Mouse (Mus musculus) embryonic facial prominence, embryonic 13.5 days (tissue): ENCODE results near the gene Ccdc57. TPM values are rescaled to one million over a fixed set of nuclear protein-coding genes. Genes with fewer than 3 reads are reported as not detected.
"Not testable (repeated sequence)": the region's sequence is repeated elsewhere in the genome, so short reads cannot be mapped to it uniquely, and the experiment has no call there.

Experiments used
- ATAC-seq: fragments of 200-750 bp; cut with Nextera tagmentation; 2 replicates; pipeline ENCODE4 v1.8.0; 2017; ENCODE audit warnings: low read depth; ENCODE audit not compliant: insufficient number of reproducible peaks, insufficient read depth, low FRiP score, low TSS enrichment
- H3K27ac ChIP-seq: fragments of 300-500 bp; sonication (generic); 2 replicates; pipeline ENCODE4 v1.5.1; 2015; ENCODE audit warnings: moderate library complexity, mild to moderate bottlenecking, inconsistent platforms
- H3K27me3 ChIP-seq: fragments of 300-500 bp; sonication (generic); 2 replicates; pipeline ENCODE4 v1.6.1; 2015; ENCODE audit warnings: mild to moderate bottlenecking, inconsistent platforms
- H3K36me3 ChIP-seq: fragments of 300-500 bp; sonication (generic); 2 replicates; pipeline ENCODE4 v1.6.1; 2015; ENCODE audit warnings: mild to moderate bottlenecking, inconsistent platforms
- H3K4me1 ChIP-seq: fragments of 300-500 bp; sonication (generic); 2 replicates; pipeline ENCODE4 v1.6.1; 2015; ENCODE audit warnings: inconsistent platforms
- H3K4me2 ChIP-seq: fragments of 300-500 bp; sonication (generic); 2 replicates; pipeline ENCODE4 v1.6.1; 2015; ENCODE audit warnings: moderate library complexity, mild to moderate bottlenecking, inconsistent platforms
- H3K4me3 ChIP-seq: fragments of 300-500 bp; sonication (generic); 2 replicates; pipeline ENCODE4 v1.5.1; 2015; ENCODE audit warnings: mild to moderate bottlenecking, inconsistent platforms
- H3K9ac ChIP-seq: fragments of 300-500 bp; sonication (generic); 2 replicates; pipeline ENCODE4 v1.6.1; 2015; ENCODE audit warnings: mild to moderate bottlenecking, inconsistent platforms
- H3K9me3 ChIP-seq: fragments of 300-500 bp; sonication (generic); 2 replicates; pipeline ENCODE4 v1.6.1; 2016; ENCODE audit warnings: inconsistent platforms
- WGBS: fragments of 180-500 bp; shearing (Covaris S2); methylation state at CpG from one replicate; pipeline ENCODE4 v1.1.7; 2015; ENCODE audit warnings: mixed read lengths; 5-methylcytosine and 5-hydroxymethylcytosine counted together
- polyA plus RNA-seq: library from polyadenylated mRNA; unstranded; fragments of >200 nt; fragmentation: Nextera tagmentation; extraction: Ambion mirVana; gene quantifications from 2 replicates; pipeline ENCODE4 v1.2.1, GENCODE M21; 2015

The Ccdc57 gene
- polyA plus RNA-seq, 1 experiment from 2014 or later: 6.1 TPM

- 72% methylated on average over 1 of the region's 1 CpGs for WGBS
Observed at GRCm38 (mm10) chr11:120865816-120866215, 66.9 kb downstream of the Ccdc57 start.

GRCm38 (mm10) chr11:120862819-120863218 lies 69.9 kb downstream of the Ccdc57 start:
- H3K9ac ChIP-seq: no peak overlapping the region
- peaks cover 38% of the 10 kb centered on the region for H3K36me3 ChIP-seq
- no peak overlapping the region for H3K4me3 ChIP-seq
- WGBS: 86% methylated on average over 10 of the region's 10 CpGs
- H3K4me1 ChIP-seq: peaks cover 7% of the 10 kb centered on the region
- H3K27me3 ChIP-seq: no peaks in the 10 kb centered on the region
- no peaks in the 10 kb centered on the region for H3K9me3 ChIP-seq
- no peak overlapping the region for H3K4me2 ChIP-seq
- ATAC-seq: no peak
- H3K27ac ChIP-seq: no peak overlapping the region

More at GRCm38 (mm10) chr11:120865816-120866215, 66.9 kb downstream of the Ccdc57 start:
- no peak for ATAC-seq
- H3K27ac ChIP-seq: no peak overlapping the region
- no peaks in the 10 kb centered on the region for H3K27me3 ChIP-seq
- no peak overlapping the region for H3K4me3 ChIP-seq
- no peak overlapping the region for H3K9ac ChIP-seq
- peaks cover 7% of the 10 kb centered on the region for H3K4me1 ChIP-seq
- H3K36me3 ChIP-seq: peaks cover 19% of the 10 kb centered on the region
- H3K4me2 ChIP-seq: no peak overlapping the region
- H3K9me3 ChIP-seq: no peaks in the 10 kb centered on the region

GRCm38 (mm10) chr11:120855938-120856337 lies 76.7 kb downstream of the Ccdc57 start:
- not testable (repeated sequence) for H3K9ac ChIP-seq, H3K27me3 ChIP-seq, ATAC-seq, H3K27ac ChIP-seq, H3K4me1 ChIP-seq, H3K4me2 ChIP-seq, H3K9me3 ChIP-seq, H3K4me3 ChIP-seq
- 94% methylated on average over 3 of the region's 3 CpGs for WGBS
- peaks cover 44% of the 10 kb centered on the region for H3K36me3 ChIP-seq

- WGBS: 58% methylated on average over 4 of the region's 4 CpGs
- no peak for ATAC-seq
- no peak overlapping the region for H3K4me3 ChIP-seq
- H3K9me3 ChIP-seq: no peaks in the 10 kb centered on the region
- peak overlapping the region; percentile 29 for H3K27ac ChIP-seq
- H3K36me3 ChIP-seq: peaks cover 29% of the 10 kb centered on the region
- H3K4me1 ChIP-seq: no peaks in the 10 kb centered on the region
- no peak overlapping the region for H3K4me2 ChIP-seq
- no peaks in the 10 kb centered on the region for H3K27me3 ChIP-seq
- H3K9ac ChIP-seq: no peak overlapping the region
Observed at GRCm38 (mm10) chr11:120853788-120854187, 78.9 kb downstream of the Ccdc57 start.

- ATAC-seq: no peak
- WGBS: 91% methylated on average over 4 of the region's 4 CpGs
- Histone ChIP-seq H3K4me1 (no peaks in the 10 kb centered on the region), H3K4me2 (no peak overlapping the region), H3K9me3 (no peaks in the 10 kb centered on the region), H3K27ac (peak overlapping the region; percentile 29), H3K36me3 (peaks cover 23% of the 10 kb centered on the region), H3K27me3 (no peaks in the 10 kb centered on the region), H3K9ac (no peak overlapping the region), H3K4me3 (no peak overlapping the region)
Observed at GRCm38 (mm10) chr11:120853158-120853557, 79.5 kb downstream of the Ccdc57 start.

GRCm38 (mm10) chr11:120852083-120852935 lies 80.4 kb downstream of the Ccdc57 start:
- Histone ChIP-seq H3K4me2 (no peak overlapping the region), H3K27ac (0 out of 2 replicates have a peak overlapping the region, but pooled peaks have one; percentile 1)

GRCm38 (mm10) chr11:120851582-120851981 lies 81.1 kb downstream of the Ccdc57 start:
- Histone ChIP-seq H3K9me3 (no peaks in the 10 kb centered on the region), H3K27me3 (no peaks in the 10 kb centered on the region), H3K27ac (no peak overlapping the region), H3K4me2 (no peak overlapping the region), H3K9ac (no peak overlapping the region), H3K4me1 (no peaks in the 10 kb centered on the region), H3K36me3 (peaks cover 20% of the 10 kb centered on the region; the same call in 1 of the 2 replicates), H3K4me3 (no peak overlapping the region)
- no peak for ATAC-seq
- 81% methylated on average over 2 of the region's 2 CpGs for whole genome bisulfite sequencing

More at GRCm38 (mm10) chr11:120852083-120852935, 80.4 kb downstream of the Ccdc57 start:
- no peak for ATAC-seq
- Histone ChIP-seq H3K4me3 (no peak overlapping the region), H3K9ac (no peak overlapping the region), H3K36me3 (peaks cover 17% of the 10 kb centered on the region; the same call in 1 of the 2 replicates), H3K4me1 (no peaks in the 10 kb centered on the region), H3K9me3 (no peaks in the 10 kb centered on the region), H3K27me3 (no peaks in the 10 kb centered on the region)
- 61% methylated on average over 11 of the region's 11 CpGs for WGBS

- no peak overlapping the region for H3K9ac ChIP-seq
- H3K36me3 ChIP-seq: peaks cover 17% of the 10 kb centered on the region; the same call in 1 of the 2 replicates
- H3K4me3 ChIP-seq: no peak overlapping the region
- ATAC-seq: no peak
- 70% methylated on average over 1 of the region's 1 CpGs for WGBS
- H3K4me1 ChIP-seq: no peaks in the 10 kb centered on the region
- no peak overlapping the region for H3K4me2 ChIP-seq
- H3K27ac ChIP-seq: no peak overlapping the region
- no peaks in the 10 kb centered on the region for H3K27me3 ChIP-seq
- no peaks in the 10 kb centered on the region for H3K9me3 ChIP-seq
Observed at GRCm38 (mm10) chr11:120851132-120851531, 81.5 kb downstream of the Ccdc57 start.

GRCm38 (mm10) chr11:120850331-120851030 lies 82.2 kb downstream of the Ccdc57 start:
- ATAC-seq: no peak
- Histone ChIP-seq H3K4me1 (no peaks in the 10 kb centered on the region), H3K9ac (no peak overlapping the region), H3K36me3 (peaks cover 15% of the 10 kb centered on the region; the same call in 1 of the 2 replicates), H3K27me3 (no peaks in the 10 kb centered on the region), H3K4me3 (no peak overlapping the region), H3K4me2 (no peak overlapping the region), H3K9me3 (no peaks in the 10 kb centered on the region), H3K27ac (no peak overlapping the region)
- 47% methylated on average over 2 of the region's 2 CpGs for WGBS

GRCm38 (mm10) chr11:120846725-120847475 lies 85.8 kb downstream of the Ccdc57 start:
- Histone ChIP-seq H3K4me2 (no peak overlapping the region), H3K27ac (no peak overlapping the region), H3K4me3 (no peak overlapping the region), H3K9me3 (no peaks in the 10 kb centered on the region), H3K4me1 (no peaks in the 10 kb centered on the region), H3K9ac (0 out of 2 replicates have a peak overlapping the region, but pooled peaks have one; percentile 11), H3K36me3 (peaks cover 9% of the 10 kb centered on the region; the same call in 1 of the 2 replicates), H3K27me3 (no peaks in the 10 kb centered on the region)
- 89% methylated on average over 9 of the region's 9 CpGs for WGBS
- ATAC-seq: no peak

- H3K9ac ChIP-seq: no peak overlapping the region
- 92% methylated on average over 4 of the region's 4 CpGs for WGBS
- H3K9me3 ChIP-seq: no peaks in the 10 kb centered on the region
- H3K4me2 ChIP-seq: no peak overlapping the region
- no peak overlapping the region for H3K4me3 ChIP-seq
- 0 out of 2 replicates have a peak, but pooled peaks cover 5% of the 10 kb centered on the region for H3K36me3 ChIP-seq
- H3K4me1 ChIP-seq: no peaks in the 10 kb centered on the region
- no peaks in the 10 kb centered on the region for H3K27me3 ChIP-seq
- ATAC-seq: no peak
- no peak overlapping the region for H3K27ac ChIP-seq
Observed at GRCm38 (mm10) chr11:120844329-120844728, 88.3 kb downstream of the Ccdc57 start.
